Mouse (Mus musculus): ENCODE data around the gene Pkn1.

Pkn1 gene

DNA sequence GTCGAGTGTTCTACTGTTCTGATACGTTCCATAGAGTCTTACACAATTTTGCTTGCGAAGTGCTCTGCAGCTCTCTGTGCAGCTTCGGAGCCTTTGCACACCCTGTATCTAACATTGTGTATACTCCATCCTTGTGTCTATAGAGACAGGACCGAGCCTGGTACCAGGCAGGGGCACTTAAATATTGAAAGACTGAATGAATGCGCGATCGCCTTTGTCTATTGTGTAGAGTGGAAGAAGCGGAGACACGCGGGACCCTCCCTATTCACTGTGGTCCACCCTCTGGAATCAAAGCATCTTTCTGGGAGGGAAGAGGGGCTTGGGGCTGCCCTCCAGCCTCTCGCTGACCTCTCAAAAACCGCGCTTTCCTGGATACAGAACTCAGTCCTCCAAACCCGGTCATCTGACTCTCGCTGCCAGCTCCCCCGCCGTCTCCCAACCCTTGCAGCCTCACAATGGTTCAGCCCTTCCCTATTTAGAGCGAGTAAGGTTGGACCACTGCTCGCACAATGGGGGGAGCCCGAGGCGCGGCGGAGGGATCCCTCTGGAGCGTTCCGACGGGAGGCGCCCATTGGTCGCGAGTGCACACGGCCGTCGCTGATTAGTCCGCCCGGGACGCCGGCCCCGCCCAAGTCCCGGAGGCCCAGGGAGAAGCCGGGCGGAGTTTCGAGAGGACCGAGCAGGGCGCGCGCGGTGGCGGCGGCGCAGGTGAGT is 46.8 kb downstream of the Pkn1 start, which contains the start of gene Gipc1:
Gene Gipc1 (plus strand): TSS at position 648 of the 714 bp plus-strand sequence.
- DNase-seq: peak; percentile 98

GRCm38 (mm10) chr8:83649699-83650098 is 49.3 kb downstream of the Pkn1 start:
- no peak for DNase-seq

DNA sequence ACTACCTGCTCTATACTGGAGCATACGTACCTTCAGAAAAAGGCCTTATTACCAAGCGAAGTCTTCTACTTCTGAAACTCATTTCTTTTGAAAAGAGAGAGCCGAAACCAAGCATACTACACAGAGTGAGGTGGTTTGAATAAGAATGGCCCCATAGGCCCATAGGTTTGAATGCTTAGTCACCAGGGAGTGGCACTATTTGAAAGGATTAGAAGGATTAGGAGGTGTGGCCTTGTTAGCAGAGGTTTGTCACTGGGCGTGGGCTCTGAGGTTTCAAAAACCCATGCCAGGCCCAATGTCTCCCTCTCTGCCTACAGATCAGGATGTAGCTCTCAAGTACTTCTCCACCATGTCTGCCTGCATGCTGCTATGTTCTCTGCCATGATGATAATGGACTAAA is 50.9 kb downstream of the Pkn1 start:
- no peak for DNase-seq

GRCm38 (mm10) chr8:83647511-83647910 is 51.5 kb downstream of the Pkn1 start:
- DNase-seq: no peak

DNA sequence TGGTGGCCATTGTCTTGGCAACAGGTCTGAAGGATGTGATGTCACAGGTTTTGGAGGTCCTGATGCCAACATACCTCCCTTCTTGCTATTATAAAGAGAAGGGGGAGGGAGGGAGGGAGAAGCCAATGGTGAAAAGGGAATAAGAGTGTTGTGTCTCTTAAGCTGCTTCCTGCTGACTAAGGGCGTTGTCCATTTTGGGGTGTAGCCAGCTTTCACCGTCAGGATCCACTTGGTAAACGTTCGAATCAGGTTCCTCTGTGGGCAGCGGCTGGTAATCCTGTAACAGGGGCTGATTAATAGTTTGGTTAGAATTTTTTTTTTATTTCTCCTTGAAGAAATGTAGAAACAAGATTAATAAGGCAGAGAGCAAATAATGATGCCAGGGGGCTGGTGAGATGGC is 59.3 kb downstream of the Pkn1 start:
- DNase-seq: no peak

DNA sequence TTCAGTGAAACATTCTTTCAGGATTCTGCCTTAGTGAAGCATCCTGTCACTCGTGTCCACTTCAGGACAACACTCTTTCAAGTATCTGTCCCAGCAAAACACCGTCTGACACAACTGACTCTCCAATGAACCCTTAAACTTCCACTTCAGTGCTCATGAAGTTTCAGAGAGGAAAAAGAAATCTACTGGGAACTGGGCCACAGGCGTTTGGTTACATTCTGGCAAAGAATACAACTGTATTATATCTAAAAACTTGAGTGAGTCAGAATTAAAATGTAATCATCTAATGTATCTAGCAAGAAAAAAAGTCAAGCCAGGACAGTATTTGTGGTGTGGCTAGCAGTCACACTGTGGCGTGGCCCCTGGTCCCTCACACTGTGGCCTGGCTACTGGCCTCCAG is 60.1 kb downstream of the Pkn1 start:
- no peak for DNase-seq

DNA sequence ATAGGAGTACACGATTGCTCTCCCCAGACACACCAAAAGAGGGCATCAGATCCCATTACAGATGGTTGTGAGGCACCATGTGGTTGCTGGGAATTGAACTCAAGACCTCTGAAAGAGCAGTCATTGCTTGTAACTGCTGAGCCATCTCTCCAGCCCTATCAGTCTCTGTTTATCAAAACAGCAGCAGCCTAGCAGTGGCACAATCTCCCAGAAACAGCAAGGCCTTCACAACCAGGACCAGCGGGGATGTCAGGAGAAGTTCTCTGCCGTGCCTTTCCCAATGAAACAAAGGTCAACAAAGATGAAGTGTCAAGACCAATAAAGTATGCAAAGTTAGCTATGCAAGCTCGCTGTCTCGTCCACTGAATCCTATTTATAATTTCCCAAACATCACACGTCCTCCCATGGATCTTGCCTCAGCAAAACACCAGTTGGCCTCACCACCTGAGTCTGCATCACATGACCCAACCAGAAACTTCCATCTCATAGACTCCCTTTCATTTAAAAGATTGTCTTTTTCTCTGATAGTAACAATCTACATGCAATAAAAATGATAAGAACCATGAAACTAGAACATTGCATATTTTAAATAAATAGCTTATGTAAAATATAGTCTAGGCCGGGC is 66.8 kb downstream of the Pkn1 start:
- DNase-seq: no peak

- no peak for DNase-seq
Measured at GRCm38 (mm10) chr8:83625676-83626299, 73.2 kb downstream of the Pkn1 start.

DNA sequence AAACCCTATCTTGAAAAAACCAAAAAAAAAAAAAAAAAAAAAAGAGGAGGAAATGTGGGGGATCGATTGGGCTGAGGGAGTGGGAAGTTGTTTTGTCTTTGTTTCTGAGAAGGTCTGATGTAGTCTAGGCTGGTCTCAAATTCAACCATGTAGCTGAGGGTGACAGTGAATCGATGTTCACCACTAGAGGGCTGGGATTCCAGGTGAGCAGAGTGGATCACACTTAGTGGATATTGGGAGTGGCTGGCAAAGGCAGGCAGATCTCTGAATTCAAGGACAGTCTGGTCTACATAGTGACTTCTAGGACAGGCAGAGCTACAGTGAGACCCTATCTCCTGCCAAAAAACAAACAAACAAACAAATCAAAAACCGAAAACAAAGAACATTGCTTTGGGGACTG is 74.2 kb downstream of the Pkn1 start:
- DNase-seq: peak; percentile 59

DNA sequence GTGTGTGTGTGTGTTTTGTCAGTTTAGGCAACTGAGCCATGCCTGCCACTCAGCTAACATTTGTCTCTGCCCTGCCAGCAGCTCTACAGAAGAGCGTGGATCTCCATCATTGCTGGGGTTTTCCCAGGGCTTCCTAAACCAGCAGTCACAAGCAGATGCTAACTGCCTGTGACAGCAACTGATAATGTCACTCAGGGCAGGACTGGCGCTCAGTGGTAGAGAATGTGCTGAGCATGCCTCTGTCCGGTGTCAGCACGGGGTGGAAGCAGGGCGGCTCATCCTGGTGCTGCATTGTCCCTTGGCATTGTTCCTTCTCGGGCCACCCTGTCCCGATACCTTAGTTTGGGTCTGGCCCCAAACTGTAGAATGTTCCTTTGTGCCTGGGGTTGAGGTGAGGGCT is 75.4 kb downstream of the Pkn1 start:
- DNase-seq: no peak

GRCm38 (mm10) chr8:83622389-83622989 is 76.5 kb downstream of the Pkn1 start:
- peak; percentile 84 for DNase-seq

- no peak for DNase-seq
Measured at GRCm38 (mm10) chr8:83621691-83622388, 77.1 kb downstream of the Pkn1 start.

DNA sequence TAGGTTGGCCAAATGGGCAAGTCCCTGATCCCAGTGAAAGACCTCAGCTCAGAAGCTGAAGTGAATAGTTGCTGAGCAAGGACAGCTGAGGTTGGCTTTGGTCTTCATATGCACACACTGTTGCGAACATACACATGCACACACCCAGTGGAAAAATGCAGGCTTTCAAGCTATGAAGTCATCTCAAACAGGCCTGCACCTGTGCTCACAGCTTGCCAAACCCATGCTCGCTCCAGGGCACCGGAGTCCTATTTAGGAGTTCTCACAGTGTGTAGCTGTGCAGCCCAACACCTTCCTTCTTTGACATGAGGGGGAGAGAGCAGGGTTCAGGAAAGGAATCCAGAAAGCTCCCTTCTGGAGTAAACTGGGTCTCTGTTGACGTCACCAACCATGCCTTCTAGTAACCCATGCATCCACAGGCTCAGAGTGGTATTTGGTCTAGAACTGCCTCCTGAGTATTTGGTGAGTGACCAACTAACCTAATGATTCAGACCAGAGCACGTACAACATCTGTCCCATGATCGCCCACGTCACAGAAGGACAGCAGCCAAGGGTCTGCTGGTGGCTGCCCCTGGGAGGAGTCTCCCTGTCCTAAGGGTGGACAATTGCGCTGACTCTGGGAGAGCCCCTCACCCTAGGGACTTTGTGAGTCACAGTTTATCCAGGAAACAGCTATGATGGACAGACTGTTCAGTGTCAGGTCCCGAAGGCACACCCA is 79.3 kb downstream of the Pkn1 start:
- DNase-seq: no peak

DNA sequence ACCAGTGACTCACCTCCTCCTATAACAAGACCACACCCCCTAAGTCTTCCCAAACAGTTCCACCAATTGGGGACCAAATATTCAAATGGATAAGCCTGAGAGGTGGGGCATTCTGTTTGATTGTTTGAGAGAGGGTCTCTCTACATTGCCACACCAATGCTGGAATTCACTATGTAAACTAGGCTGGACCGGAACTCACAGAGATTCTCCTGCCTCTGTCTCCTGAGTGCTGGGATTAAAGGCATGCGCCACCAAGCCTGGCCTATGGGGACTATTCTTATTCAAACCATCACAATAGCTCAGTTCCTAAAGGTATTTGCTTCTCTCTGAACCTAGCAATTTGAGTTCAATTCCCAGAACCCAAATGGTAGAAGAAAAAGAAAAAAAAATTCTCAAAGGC is 80.4 kb downstream of the Pkn1 start:
- no peak for DNase-seq

- no peak for DNase-seq
Measured at GRCm38 (mm10) chr8:83617111-83617510, 81.9 kb downstream of the Pkn1 start.

- DNase-seq: no peak
Measured at GRCm38 (mm10) chr8:83616625-83617024, 82.4 kb downstream of the Pkn1 start.

Measured in kidney, adult 9 months (tissue).